Mouse (Mus musculus) kidney, embryonic 16.5 days (tissue): ENCODE measurements around the gene Cdca7l. TPM values are rescaled to one million over a fixed set of nuclear protein-coding genes. Genes with fewer than 3 reads are reported as not detected.

Experiments used
- ATAC-seq: fragments of 200-750 bp; cut with Nextera tagmentation; 2 replicates; pipeline ENCODE4 v1.8.0; 2017; ENCODE audit warnings: moderate TSS enrichment; ENCODE audit not compliant: low FRiP score, low TSS enrichment
- H3K27ac ChIP-seq: fragments of 300-500 bp; sonication (generic); 2 replicates; pipeline ENCODE4 v1.5.1; 2014; ENCODE audit warnings: low read length
- H3K27me3 ChIP-seq: fragments of 300-500 bp; sonication (generic); 2 replicates; pipeline ENCODE4 v1.6.1; 2014; ENCODE audit warnings: low read length, control low read depth, mixed read lengths; ENCODE audit not compliant: insufficient read depth
- H3K36me3 ChIP-seq: fragments of 300-500 bp; sonication (generic); 2 replicates; pipeline ENCODE4 v1.6.1; 2014; ENCODE audit warnings: low read length, control low read depth, mixed read lengths; ENCODE audit not compliant: insufficient read depth
- H3K4me1 ChIP-seq: fragments of 300-500 bp; sonication (generic); 2 replicates; pipeline ENCODE4 v1.6.1; 2014; ENCODE audit warnings: low read length, control low read depth, mixed read lengths; ENCODE audit not compliant: insufficient read depth
- H3K4me2 ChIP-seq: fragments of 300-500 bp; sonication (generic); replicated peaks from 2 replicates; pipeline ENCODE4 v1.6.1; 2014; ENCODE audit warnings: low read depth, low read length
- H3K4me3 ChIP-seq: fragments of 300-500 bp; sonication (generic); 2 replicates; pipeline ENCODE4 v1.5.1; 2014; ENCODE audit warnings: mild to moderate bottlenecking, low read length
- H3K9ac ChIP-seq: fragments of 300-500 bp; sonication (generic); replicated peaks from 2 replicates; pipeline ENCODE4 v1.6.1; 2014; ENCODE audit warnings: low read length
- H3K9me3 ChIP-seq: fragments of 300-500 bp; sonication (generic); 2 replicates; pipeline ENCODE4 v1.6.1; 2016; ENCODE audit warnings: low read length, control low read depth
- WGBS: fragments of 180-500 bp; shearing (Covaris S2); extraction: QIAGEN DNeasy Blood & Tissue Kit; methylation state at CpG from one replicate; pipeline ENCODE4 v1.1.7; 2014; 5-methylcytosine and 5-hydroxymethylcytosine counted together
- polyA plus RNA-seq: library from polyadenylated mRNA; unstranded; fragments of >200 nt; fragmentation: Nextera tagmentation; extraction: Ambion mirVana; gene quantifications from 2 replicates; pipeline ENCODE4 v1.2.1, GENCODE M21; 2015

The Cdca7l gene
- polyA plus RNA-seq, 1 experiment from 2014 or later: 53.2 TPM

DNA sequence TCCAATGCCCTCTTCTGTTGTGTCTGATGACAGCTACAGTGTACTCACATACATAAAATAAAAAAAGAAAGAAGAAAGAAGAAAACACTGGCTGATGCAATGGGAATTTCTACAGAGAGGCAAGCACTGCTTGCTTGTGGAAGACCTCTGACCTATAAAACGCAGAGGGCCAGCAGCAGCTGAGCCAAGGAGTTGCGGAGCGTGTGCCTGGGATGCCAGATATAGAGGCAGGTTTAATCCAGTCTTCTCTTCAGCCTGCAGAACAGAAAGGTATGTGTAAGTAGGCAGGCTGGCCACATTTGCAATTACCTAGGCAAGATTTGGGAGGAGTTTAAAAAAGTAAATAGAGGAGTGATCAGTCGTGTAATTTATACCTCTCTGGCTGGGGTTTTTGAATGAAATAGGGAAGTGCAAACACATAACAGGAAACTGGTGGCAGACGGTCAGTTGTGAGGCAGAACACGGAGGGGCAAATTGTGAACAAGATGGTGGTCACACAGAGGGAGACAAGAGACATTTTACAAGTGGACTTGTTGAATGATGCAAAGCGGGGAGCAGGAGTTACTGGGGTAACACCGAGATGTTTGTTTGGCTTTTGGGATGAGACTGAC, 27.4 kb downstream of the Cdca7l start:
- no peak overlapping the region for H3K9ac ChIP-seq
- no peaks in the 10 kb centered on the region; the same call in 1 of the 2 replicates for H3K9me3 ChIP-seq
- H3K4me2 ChIP-seq: no peak overlapping the region
- H3K4me1 ChIP-seq: no peaks in the 10 kb centered on the region
- 50% methylated on average over 8 of the region's 8 CpGs for WGBS
- no peaks in the 10 kb centered on the region for H3K36me3 ChIP-seq
- no peaks in the 10 kb centered on the region for H3K27me3 ChIP-seq
- H3K4me3 ChIP-seq: no peak overlapping the region
- no peak overlapping the region for H3K27ac ChIP-seq
- ATAC-seq: no peak; the same call in 1 of the 2 replicates

DNA sequence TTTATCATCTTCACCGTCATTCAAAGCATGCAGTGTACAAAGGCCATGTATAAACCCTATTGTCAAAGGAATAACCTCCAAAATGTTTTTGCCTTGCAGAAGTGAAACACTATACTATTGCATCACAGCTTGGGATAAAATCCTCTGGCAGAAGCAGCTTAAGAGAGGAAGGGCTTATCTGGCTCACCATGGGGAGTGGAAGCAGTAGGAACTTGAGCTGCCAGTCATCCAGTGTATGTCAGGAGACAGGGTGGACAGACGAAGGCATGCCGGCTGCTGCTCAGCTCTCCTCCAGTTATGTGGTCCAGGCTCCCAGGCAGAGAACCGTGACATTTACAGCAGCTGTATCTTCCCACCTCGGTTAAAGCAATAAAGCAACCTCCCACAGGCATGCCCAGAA, 28.1 kb downstream of the Cdca7l start:
- 25% methylated on average over 5 of the region's 5 CpGs for WGBS
- no peaks in the 10 kb centered on the region for H3K4me1 ChIP-seq
- no peaks in the 10 kb centered on the region for H3K36me3 ChIP-seq
- no peak overlapping the region for H3K9ac ChIP-seq
- H3K4me2 ChIP-seq: no peak overlapping the region
- no peaks in the 10 kb centered on the region for H3K27me3 ChIP-seq
- H3K27ac ChIP-seq: no peak overlapping the region
- no peak overlapping the region for H3K4me3 ChIP-seq
- ATAC-seq: no peak
- H3K9me3 ChIP-seq: no peaks in the 10 kb centered on the region; the same call in 1 of the 2 replicates

DNA sequence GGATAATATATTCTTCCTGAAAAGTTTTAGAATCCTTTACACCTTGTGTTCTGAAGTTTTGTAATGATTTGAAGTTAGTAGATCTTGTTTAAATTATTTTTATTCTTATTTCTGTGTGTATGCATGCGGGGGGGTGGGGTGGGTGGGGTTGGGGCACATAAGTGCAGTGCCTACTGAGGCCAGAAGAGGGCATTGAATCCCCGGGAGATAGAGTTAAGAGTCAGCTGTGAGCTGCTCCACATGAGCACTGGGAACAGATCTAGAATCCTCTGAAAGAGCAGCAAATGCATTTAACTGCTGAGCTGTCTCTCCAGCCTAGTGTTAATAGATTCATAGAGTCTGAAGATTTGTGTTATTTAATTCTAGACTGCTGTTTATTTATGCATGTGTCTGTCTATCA, 30.6 kb downstream of the Cdca7l start:
- Histone ChIP-seq H3K27ac (no peak overlapping the region), H3K4me2 (no peak overlapping the region), H3K4me3 (no peak overlapping the region), H3K27me3 (no peaks in the 10 kb centered on the region), H3K9me3 (no peaks in the 10 kb centered on the region), H3K4me1 (no peaks in the 10 kb centered on the region), H3K36me3 (no peaks in the 10 kb centered on the region), H3K9ac (no peak overlapping the region)
- no peak for ATAC-seq
- 88% methylated on average over 2 of the region's 2 CpGs for WGBS

DNA sequence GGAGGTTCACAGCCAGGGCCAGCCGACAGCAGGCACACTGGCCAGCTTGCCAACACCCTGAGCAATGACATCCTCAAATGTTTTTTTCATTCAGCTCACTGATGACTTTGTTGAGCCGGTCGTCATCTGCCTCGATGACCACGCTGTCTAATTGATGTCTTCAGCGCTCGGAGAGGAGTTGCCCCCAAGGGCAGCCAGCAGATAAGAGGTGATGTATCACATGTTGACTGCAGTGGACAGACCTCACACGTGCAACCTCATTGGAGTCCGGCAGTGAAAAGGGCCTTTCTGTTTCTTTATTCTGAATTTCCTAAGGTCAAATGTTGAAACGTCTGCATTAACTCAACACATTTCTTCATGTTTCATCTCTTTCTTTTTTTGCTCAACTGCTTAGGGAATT, 31.3 kb downstream of the Cdca7l start:
- ATAC-seq: no peak
- H3K27me3 ChIP-seq: no peaks in the 10 kb centered on the region
- 55% methylated on average over 10 of the region's 10 CpGs for WGBS

DNA sequence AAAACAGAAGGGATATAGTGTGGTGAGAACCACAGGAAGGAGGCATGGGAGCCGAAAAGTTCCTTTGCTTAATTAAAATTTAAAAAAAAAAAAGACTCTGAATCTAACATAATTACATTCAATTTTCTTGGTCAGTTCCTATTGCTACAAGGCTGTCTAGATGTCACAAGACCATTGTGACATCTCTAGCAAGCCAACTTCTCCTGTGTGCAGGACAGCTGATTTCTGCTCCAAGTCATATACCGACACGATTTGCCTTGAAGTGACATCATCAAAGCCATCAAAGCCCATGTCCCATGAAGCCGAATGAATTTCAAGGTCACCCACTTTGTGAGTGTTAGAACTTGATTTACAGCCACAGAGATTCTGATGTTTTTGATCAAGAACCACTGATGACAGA, 33.3 kb downstream of the Cdca7l start:
- Histone ChIP-seq H3K4me1 (no peaks in the 10 kb centered on the region), H3K4me3 (no peak overlapping the region), H3K36me3 (no peaks in the 10 kb centered on the region), H3K9me3 (no peaks in the 10 kb centered on the region), H3K27ac (no peak overlapping the region), H3K4me2 (no peak overlapping the region), H3K27me3 (no peaks in the 10 kb centered on the region), H3K9ac (no peak overlapping the region)
- ATAC-seq: no peak
- WGBS: 81% methylated on average over 4 of the region's 4 CpGs

More for the DNA sequence above, 31.3 kb downstream of the Cdca7l start:
- Histone ChIP-seq H3K4me2 (no peak overlapping the region), H3K36me3 (no peaks in the 10 kb centered on the region), H3K9me3 (no peaks in the 10 kb centered on the region), H3K9ac (no peak overlapping the region), H3K4me1 (no peaks in the 10 kb centered on the region), H3K4me3 (no peak overlapping the region), H3K27ac (no peak overlapping the region)

DNA sequence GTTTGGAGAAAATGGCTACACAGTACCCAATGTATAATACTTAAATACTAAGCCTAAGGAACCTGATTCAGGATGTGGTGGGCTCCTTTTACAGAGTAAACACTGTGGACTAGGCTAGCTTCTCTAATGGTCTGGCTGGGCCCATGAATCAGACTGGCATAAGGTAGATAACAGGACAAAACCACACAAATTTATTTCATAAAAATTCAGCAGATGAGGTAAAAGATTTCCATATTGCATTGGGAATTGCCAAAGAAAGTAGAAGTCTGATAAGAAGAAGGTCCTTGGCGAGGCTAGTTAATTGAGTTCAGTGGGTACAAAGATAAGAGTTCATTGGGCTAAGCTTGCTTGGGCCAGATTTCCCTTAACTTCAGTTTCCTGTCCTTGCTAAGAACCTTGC, 36.6 kb downstream of the Cdca7l start:
- WGBS: 94% methylated on average over 1 of the region's 1 CpGs
- H3K36me3 ChIP-seq: no peaks in the 10 kb centered on the region
- H3K4me3 ChIP-seq: no peak overlapping the region

DNA sequence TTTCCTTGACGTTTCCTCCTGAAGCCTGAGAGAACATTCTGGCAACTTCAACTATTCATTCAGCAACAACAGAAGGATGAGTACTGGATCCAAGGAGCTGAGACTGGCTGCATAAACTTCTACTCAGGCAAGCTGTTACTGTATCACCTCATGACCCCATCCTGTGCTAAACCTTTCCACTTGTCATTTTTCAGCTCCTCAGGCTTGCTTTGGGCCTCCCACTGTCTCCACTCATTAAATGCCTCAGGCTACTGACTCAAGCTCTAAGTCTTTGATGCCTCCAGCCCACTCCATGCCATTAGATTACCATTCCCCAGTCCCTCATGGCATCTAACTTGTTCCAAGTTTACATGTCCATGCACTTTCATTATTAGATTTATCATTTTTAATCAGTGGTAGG, 38.6 kb downstream of the Cdca7l start:
- no peaks in the 10 kb centered on the region for H3K36me3 ChIP-seq
- H3K27ac ChIP-seq: no peak overlapping the region
- no peak for ATAC-seq
- H3K4me2 ChIP-seq: no peak overlapping the region
- peaks cover 17% of the 10 kb centered on the region; the same call in 1 of the 2 replicates for H3K4me1 ChIP-seq
- no peaks in the 10 kb centered on the region for H3K27me3 ChIP-seq
- no peak overlapping the region for H3K9ac ChIP-seq
- no peak overlapping the region for H3K4me3 ChIP-seq
- no peaks in the 10 kb centered on the region for H3K9me3 ChIP-seq
- 88% methylated on average over 1 of the region's 1 CpGs for WGBS

More for the DNA sequence above, 36.6 kb downstream of the Cdca7l start:
- H3K27me3 ChIP-seq: no peaks in the 10 kb centered on the region
- ATAC-seq: no peak
- no peak overlapping the region for H3K4me2 ChIP-seq
- no peaks in the 10 kb centered on the region for H3K9me3 ChIP-seq
- peaks cover 16% of the 10 kb centered on the region; the same call in 1 of the 2 replicates for H3K4me1 ChIP-seq
- no peak overlapping the region for H3K27ac ChIP-seq
- H3K9ac ChIP-seq: no peak overlapping the region

DNA sequence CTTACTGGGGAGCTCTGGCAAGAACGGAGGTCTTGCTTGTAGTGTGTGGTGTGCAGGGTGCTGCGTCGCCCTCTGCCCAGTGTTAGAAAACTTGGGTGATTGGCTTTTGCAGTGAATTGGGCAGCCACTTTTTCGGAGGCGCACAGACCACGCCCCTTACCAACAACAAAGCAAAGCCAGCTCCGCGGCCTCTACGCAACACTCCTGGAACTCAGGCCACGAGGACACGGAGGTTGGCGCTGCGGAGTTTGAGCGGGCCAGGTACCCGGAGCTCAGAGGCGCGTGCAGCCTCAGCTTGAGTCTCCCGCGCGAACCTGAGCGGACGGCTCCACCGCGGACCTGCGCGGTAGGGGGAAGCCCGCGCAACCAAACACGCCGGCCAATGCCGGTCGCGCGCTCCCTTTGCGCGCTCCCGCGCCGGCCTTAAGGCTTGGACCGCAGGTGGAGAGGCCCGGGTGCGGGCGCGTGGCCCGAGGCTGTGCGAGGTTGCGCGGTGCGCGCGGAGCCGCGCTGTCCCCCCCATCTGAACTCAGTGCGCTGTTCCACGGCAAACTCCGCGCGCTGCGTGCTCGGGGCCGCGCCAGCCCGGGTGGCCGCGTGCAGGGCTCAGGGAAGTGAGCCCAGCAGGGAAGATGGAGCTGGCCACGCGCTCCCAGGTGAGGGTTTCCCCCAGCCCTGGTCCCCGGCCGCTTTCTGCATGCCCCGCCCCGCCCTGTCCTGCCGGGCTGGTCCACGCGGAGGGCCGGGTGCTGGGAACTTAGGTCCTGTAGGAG, 39.4 kb downstream of the Cdca7l start:
- Histone ChIP-seq H3K9me3 (no peaks in the 10 kb centered on the region), H3K27me3 (no peaks in the 10 kb centered on the region), H3K9ac (peak overlapping the region; percentile 91), H3K27ac (peak overlapping the region; percentile 82), H3K4me3 (peak overlapping the region; percentile 89), H3K4me2 (peak overlapping the region; percentile 92), H3K4me1 (peaks cover 17% of the 10 kb centered on the region; the same call in 1 of the 2 replicates), H3K36me3 (no peaks in the 10 kb centered on the region)
- peak; percentile 96 for ATAC-seq
- under 1% methylated on average over 68 of the region's 75 CpGs for WGBS

DNA sequence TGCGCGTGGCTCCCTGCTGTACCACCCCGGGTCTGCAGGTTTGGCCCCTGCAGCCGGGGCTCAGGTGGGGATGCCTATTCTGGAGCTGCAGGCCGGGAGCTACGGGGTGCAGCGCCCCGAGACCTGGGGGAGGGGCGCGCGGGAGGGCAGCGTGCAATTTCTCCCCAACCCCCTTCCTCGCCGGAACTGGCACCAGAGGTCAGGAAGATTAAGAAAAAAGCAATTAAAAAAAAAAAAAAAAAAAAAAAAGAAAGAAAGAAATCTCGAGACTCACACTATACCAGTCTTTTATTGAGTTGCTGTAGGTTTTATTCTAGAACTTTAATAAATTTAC, 40.0 kb downstream of the Cdca7l start:
- H3K4me3 ChIP-seq: peak overlapping the region; percentile 89
- ATAC-seq: no peak
- peak overlapping the region; percentile 91 for H3K9ac ChIP-seq
- no peaks in the 10 kb centered on the region for H3K36me3 ChIP-seq
- no peaks in the 10 kb centered on the region for H3K9me3 ChIP-seq
- 0% methylated on average over 15 of the region's 15 CpGs for WGBS
- H3K27me3 ChIP-seq: no peaks in the 10 kb centered on the region
- peak overlapping the region; percentile 92 for H3K4me2 ChIP-seq
- H3K4me1 ChIP-seq: peaks cover 17% of the 10 kb centered on the region; the same call in 1 of the 2 replicates
- H3K27ac ChIP-seq: peak overlapping the region; percentile 82

DNA sequence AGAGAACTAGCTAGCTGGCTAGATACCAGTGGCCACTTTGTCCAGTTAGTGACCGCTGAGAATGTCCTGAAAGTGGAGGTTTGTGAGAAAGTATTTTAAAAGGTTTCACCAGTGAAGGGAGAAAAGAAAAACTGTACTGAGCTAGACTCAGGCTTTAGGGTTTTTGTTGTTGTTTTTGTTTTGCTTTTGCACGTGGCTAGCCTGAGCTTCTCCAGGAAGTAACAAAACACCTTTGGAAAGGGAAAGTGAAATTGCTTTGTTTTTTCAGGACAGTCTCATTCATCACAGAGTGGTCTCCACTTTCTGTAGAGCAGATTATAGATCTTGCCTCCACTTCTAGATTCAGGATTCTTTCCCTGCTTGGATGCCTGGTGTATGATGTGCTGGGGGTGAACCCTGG, 40.8 kb downstream of the Cdca7l start:
- peak overlapping the region; percentile 92 for H3K4me2 ChIP-seq
- H3K27ac ChIP-seq: no peak overlapping the region
- H3K9me3 ChIP-seq: no peaks in the 10 kb centered on the region
- peaks cover 17% of the 10 kb centered on the region; the same call in 1 of the 2 replicates for H3K4me1 ChIP-seq
- 23% methylated on average over 2 of the region's 2 CpGs for WGBS
- H3K27me3 ChIP-seq: no peaks in the 10 kb centered on the region
- H3K36me3 ChIP-seq: no peaks in the 10 kb centered on the region
- peak overlapping the region; percentile 27 for H3K9ac ChIP-seq
- H3K4me3 ChIP-seq: peak overlapping the region; percentile 89
- no peak for ATAC-seq
